Mouse (Mus musculus): ENCODE measurements at regions not wholly inside any gene's neighbourhood (a gene's known extent, or its start where the extent isn't known, plus 50 kb on each side); places are given as distances from the start of the nearest gene placed in this dataset.

- DNase-seq (ENCODE audit: low read depth, low spot score) = no peak
Measured at GRCm38 (mm10) chr16:30118876-30119275, 54.7 kb downstream of the Hes1 start.

- DNase-seq (ENCODE audit: low read depth, low spot score) = peak; percentile 44
Measured at GRCm38 (mm10) chr16:30120330-30121265, 56.4 kb downstream of the Hes1 start.

GRCm38 (mm10) chr16:30121596-30121995 lies 57.4 kb downstream of the Hes1 start:
- no peak for DNase-seq (ENCODE audit: low read depth, low spot score)

- DNase-seq (ENCODE audit: low read depth, low spot score) = no peak
Measured at GRCm38 (mm10) chr16:30122211-30123070, 58.3 kb downstream of the Hes1 start.

GRCm38 (mm10) chr16:30127015-30127414 lies 62.8 kb downstream of the Hes1 start:
- peak; percentile 41 for DNase-seq (ENCODE audit: low read depth, low spot score)

GRCm38 (mm10) chr16:30128787-30129186 lies 64.6 kb downstream of the Hes1 start:
- no peak for DNase-seq (ENCODE audit: low read depth, low spot score)

DNA sequence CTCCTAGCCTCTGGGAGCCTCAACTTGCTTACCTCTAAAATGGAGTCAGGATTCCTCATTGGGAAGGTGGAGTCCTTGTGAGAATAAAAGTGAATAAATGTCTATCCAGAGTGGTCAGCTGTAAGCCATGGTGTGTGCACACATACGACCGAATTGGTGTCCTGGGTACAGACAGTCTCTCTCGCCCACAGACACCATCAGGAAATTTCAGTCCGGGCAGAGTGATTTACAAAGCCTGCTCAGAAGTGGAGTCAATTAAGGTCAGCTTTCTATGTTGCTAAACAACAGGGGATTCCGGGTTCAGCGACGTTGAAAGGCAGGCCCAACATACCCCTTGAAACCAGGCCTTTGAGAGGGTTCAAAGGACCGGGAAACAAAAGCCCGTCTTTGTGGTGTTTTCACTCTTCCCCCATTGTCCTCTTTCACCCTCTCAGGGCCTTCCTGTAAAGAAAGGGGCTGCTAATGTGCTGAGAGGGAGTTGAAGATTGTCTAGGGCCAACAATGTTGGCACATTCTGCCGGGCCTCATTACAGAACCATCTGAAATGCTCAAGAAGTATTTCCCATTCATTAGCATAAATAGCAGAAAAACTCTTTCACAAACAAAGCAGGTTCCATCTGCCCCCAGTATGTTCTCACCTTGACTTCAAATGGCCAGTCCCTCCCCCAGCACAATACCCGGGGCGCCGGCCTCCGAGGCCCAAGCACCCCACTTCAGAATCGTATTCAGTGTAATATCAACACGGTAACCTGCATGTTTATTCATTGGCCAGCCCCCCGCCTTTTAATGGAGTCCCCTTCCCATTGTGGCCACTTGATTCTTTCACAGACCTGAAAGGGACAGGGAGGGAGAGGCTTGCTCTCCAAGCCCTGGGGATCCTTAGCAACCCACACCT lies 65.3 kb downstream of the Hes1 start:
- DNase-seq (ENCODE audit: low read depth, low spot score) = peak; percentile 63

DNA sequence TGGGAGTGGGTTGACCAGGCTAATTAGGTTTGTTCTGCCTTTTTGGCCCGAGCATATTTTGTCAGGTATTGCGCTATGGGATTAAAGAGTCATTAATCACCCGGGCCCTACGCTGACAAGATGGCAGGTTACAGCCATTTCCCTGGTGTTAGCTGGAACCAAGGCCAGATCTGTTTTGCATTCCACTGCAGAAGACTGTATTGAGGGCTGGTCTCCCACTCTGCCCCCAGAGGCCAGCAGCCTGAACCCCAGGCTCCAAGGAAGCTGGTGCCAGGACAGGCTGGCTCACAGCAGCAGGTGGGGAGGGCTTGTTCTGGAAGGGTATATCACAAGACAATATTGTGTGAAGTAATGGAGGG lies 65.9 kb downstream of the Hes1 start:
- no peak for DNase-seq (ENCODE audit: low read depth, low spot score)

GRCm38 (mm10) chr16:30132086-30132485 lies 67.9 kb downstream of the Hes1 start:
- DNase-seq (ENCODE audit: low read depth, low spot score) = peak; percentile 79

GRCm38 (mm10) chr16:30134642-30135165 lies 70.5 kb downstream of the Hes1 start:
- no peak for DNase-seq (ENCODE audit: low read depth, low spot score)

DNA sequence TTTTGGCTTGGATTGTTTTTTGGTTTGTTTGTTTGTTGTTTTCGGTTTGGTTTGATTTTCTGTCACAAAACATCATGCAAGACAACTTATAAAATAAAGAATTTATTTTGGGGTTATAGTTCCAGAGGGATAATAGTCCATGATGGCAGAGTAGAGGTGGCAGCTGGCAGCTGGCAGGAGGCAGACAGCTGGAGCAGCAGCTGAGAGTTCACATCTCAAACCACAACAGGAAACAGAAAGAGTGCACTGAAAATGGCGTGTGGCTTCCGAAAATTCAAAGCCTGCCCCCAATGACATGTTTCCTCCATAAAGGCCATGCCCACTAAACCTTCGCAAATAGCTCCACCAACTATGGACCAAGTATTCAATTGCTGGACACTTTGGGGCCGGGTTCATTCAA lies 72.7 kb downstream of the Hes1 start:
- no peak for DNase-seq (ENCODE audit: low read depth, low spot score)

GRCm38 (mm10) chr16:30137812-30138211 lies 73.6 kb downstream of the Hes1 start:
- DNase-seq (ENCODE audit: low read depth, low spot score) = no peak

GRCm38 (mm10) chr16:30144818-30145464 lies 80.8 kb downstream of the Hes1 start:
- DNase-seq (ENCODE audit: low read depth, low spot score) = no peak

DNA sequence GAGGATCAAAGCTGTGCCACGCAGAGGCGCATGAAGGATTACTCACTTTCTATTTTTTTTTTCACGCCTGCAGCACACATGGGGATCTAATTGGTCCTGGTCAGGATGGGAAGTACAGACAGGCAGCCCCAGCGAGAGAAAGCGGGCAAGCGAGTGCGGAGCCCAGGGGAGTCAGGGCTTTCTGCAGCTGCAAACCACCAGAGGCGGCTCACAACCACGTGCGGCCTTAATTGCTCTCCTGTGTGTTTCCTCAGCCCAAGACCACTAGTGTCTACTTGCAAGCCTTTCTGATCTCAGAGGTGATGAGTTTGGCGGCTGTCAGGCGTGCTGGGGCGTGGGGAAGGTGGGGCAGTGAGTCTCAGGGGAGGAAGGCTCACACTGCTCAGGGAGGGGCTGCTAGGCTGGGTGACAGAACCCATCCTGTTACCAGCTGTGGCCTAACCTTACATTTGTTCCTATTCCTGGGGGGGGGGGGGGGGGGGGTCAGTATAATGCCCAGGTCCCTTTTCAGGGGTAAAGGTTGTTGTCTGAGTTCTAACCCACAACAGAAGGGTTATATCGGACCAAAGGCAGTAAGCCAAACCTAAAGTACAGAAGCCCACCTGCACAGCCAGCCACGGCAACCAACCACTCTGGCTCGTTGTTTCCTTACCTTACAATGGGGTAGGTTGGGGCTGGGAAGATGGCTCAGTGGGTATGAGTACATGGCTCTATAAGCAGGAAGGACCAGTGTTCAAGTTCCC lies 81.5 kb downstream of the Hes1 start:
- peak; percentile 45 for DNase-seq (ENCODE audit: low read depth, low spot score)

- DNase-seq (ENCODE audit: low read depth, low spot score) = no peak
Measured at GRCm38 (mm10) chr16:30146208-30146525, 82.0 kb downstream of the Hes1 start.

- no peak for DNase-seq (ENCODE audit: low read depth, low spot score)
Measured at GRCm38 (mm10) chr16:30147296-30147695, 83.1 kb downstream of the Hes1 start.

DNA sequence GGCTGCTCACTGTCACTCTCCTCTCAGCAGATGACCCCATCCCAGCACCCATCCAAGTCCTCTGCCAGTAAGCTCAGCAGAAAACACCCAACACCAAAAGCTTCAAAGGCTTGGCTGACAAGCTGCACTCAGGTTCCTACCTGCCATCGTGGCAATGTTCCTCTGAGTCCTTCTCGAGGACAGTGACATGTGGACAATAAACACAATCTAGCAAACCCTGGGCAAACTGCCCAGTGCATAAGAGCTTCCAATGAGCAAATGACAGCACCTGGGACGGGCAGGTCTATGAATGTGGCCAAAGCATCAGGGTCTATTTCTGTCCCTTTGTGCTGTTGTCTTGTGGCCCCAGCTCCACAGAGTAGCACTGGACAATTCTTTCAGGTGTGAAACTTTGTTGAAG lies 86.9 kb downstream of the Hes1 start:
- DNase-seq (ENCODE audit: low read depth, low spot score) = no peak

GRCm38 (mm10) chr16:30155070-30155469 lies 90.9 kb downstream of the Hes1 start:
- no peak for DNase-seq (ENCODE audit: low read depth, low spot score)

DNA sequence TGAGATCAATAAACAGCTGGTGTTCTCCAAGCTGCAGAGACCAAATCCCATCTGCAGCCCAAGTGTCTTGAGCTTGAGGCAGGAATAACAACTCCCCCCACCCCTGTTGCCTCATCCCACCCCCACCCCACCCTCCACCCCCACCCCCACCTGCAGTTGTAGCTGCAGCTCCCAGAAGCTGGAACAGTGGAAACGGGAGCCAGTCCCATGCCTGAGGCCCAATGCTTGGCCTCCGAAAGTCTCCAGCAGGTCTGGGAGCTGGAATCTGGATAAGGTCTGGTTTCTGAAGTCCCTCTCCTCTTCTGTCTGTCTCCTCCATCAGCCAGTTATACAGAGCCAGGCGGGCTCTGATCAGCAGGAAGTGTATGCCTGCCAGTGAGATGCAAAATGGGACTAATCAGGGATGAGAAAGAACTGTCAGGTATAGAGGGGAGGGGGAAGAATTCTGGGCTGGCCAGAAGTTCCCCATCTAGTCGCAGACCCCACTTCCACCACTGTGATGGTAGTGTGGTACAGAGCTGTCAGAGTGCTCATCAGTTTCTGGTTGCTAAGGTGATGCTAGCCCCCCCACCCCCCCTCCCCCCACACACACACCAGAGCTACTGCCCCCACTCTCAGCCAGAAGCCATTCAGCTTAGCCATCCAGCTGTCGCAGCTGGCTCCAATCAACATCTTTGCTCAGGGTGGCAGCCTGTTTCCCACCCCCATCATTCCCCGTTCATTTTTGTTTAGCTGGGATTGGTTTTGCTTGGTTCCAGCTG lies 91.5 kb downstream of the Hes1 start:
- DNase-seq (ENCODE audit: low read depth, low spot score) = no peak

Measured in ZHBTc4 (cell line).